In the genomic region with DNA sequence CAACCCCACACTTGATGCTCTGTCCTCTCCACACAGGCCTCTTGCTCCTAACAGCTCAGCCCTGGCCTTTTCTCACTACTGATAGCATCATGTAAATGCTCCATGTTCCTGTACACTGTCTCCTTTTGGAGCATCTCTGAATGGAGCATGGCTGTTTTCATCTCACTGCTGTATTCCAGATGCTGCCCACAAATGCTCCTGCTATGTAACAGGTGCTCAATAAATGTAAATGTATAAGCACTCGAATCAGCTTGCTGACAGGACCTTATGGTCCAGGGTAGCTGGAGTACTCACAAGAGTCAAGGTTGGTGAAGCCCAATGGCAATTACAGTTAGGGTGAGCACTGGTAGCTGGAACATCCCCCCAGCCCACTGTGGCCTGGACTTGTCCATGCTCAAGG, we compare ENCODE assay signal across 26 mouse cellular contexts. TPM values are rescaled to one million over a fixed set of nuclear protein-coding genes. Genes with fewer than 3 reads are reported as not detected.
DNase-seq lines count a peak whose midpoint lies in the region; ATAC-seq and TF ChIP-seq lines count a peak whose summit lies in the region.
"Had no signal": no experiment of that assay in that cellular context is flagged by ENCODE, and none has a peak within 500 bp of the region (broad histone marks: within the 10 kb centered on the region; RNA-seq: fewer than 3 reads in every experiment).

No protein-coding gene starts in this region.

- intact Hi-C loops in heart, adult 2 months (cut with DNase I) = no loop called here

- TF ChIP-seq EP300 in heart, adult 2 months (IDR thresholded peaks at IDR 0.05; ENCODE audit: insufficient read depth, low read depth, low read length) = no peak

- no peak for ATAC-seq in liver, embryonic 12.5 days
- ATAC-seq in midbrain, embryonic 11.5 days (ENCODE audit: low FRiP score) = no peak
- ATAC-seq in midbrain, embryonic 14.5 days (ENCODE audit: low FRiP score, low TSS enrichment) = no peak
- ATAC-seq: forebrain, embryonic 15.5 days; hindbrain, postnatal 0 days; inflammation-experienced regulatory T-cells, adult 6 months had no signal

- no peak overlapping the region for H3K27ac ChIP-seq in heart, adult 2 months
- H3K27ac ChIP-seq in liver, embryonic 12.5 days = 0 out of 2 replicates have a peak overlapping the region, but pooled peaks have one; percentile 8
- no peak overlapping the region for H3K27ac ChIP-seq in midbrain, embryonic 11.5 days (ENCODE audit: low read depth, low read length)
- H3K27ac ChIP-seq in midbrain, embryonic 14.5 days (replicated peaks; ENCODE audit: low read depth, low read length) = no peak overlapping the region
- H3K27ac ChIP-seq: embryonic facial prominence, embryonic 13.5 days; forebrain, embryonic 12.5 days; forebrain, embryonic 15.5 days; heart, embryonic 15.5 days; hindbrain, embryonic 14.5 days; hindbrain, postnatal 0 days had no signal

- 90% methylated on average over 1 of the region's 1 CpGs for WGBS in heart, adult 2 months
- WGBS in liver, embryonic 12.5 days (ENCODE audit: insufficient replicate concordance) = 89% methylated on average over 1 of the region's 1 CpGs
- WGBS in midbrain, embryonic 11.5 days = 84% methylated on average over 1 of the region's 1 CpGs
- 89% methylated on average over 1 of the region's 1 CpGs for WGBS in midbrain, embryonic 14.5 days

- H3K9ac ChIP-seq in heart, adult 2 months (ENCODE audit: low read depth, low read length) = no peak overlapping the region
- no peak overlapping the region for H3K9ac ChIP-seq in liver, embryonic 12.5 days
- H3K9ac ChIP-seq in midbrain, embryonic 11.5 days (ENCODE audit: low read length) = no peak overlapping the region
- H3K9ac ChIP-seq in midbrain, embryonic 14.5 days (replicated peaks; ENCODE audit: low read length) = no peak overlapping the region
- H3K9ac ChIP-seq: embryonic facial prominence, embryonic 13.5 days; forebrain, embryonic 12.5 days; forebrain, embryonic 15.5 days; heart, embryonic 15.5 days; hindbrain, embryonic 14.5 days had no signal

- H3K4me3 ChIP-seq in heart, adult 2 months = no peak overlapping the region
- no peak overlapping the region for H3K4me3 ChIP-seq in liver, embryonic 12.5 days
- H3K4me3 ChIP-seq in midbrain, embryonic 11.5 days (ENCODE audit: low read depth, low read length) = no peak overlapping the region
- H3K4me3 ChIP-seq in midbrain, embryonic 14.5 days (replicated peaks; ENCODE audit: low read depth, low read length) = no peak overlapping the region
- H3K4me3 ChIP-seq: embryonic facial prominence, embryonic 13.5 days; erythroblast, embryonic 14.5 days; forebrain, embryonic 12.5 days; forebrain, embryonic 15.5 days; heart, embryonic 15.5 days had no signal

- H3K4me1 ChIP-seq in heart, adult 2 months (ENCODE audit: control insufficient read depth, insufficient read depth, low read length) = peaks cover 21% of the 10 kb centered on the region
- H3K4me1 ChIP-seq in liver, embryonic 12.5 days = peaks cover 73% of the 10 kb centered on the region
- peaks cover 32% of the 10 kb centered on the region for H3K4me1 ChIP-seq in midbrain, embryonic 11.5 days (ENCODE audit: control insufficient read depth, insufficient read depth, low read length)
- peaks cover 44% of the 10 kb centered on the region for H3K4me1 ChIP-seq in midbrain, embryonic 14.5 days (ENCODE audit: control insufficient read depth, insufficient read depth, low read length)

- TF ChIP-seq CTCF in heart, adult 2 months (IDR thresholded peaks at IDR 0.05) = no peak

- 0 out of 2 replicates have a peak, but pooled peaks have one; percentile 35 for TF ChIP-seq POLR2A in heart, adult 2 months (IDR thresholded peaks at IDR 0.05; ENCODE audit: insufficient read depth, low read depth, low read length)

- no peaks in the 10 kb centered on the region; the same call in 1 of the 2 replicates for H3K79me2 ChIP-seq in heart, adult 2 months (replicated peaks; ENCODE audit: control insufficient read depth, insufficient read depth, low read length)

- H3K4me2 ChIP-seq in liver, embryonic 12.5 days = no peak overlapping the region
- H3K4me2 ChIP-seq in midbrain, embryonic 11.5 days = no peak overlapping the region
- no peak overlapping the region for H3K4me2 ChIP-seq in midbrain, embryonic 14.5 days (ENCODE audit: low read length)
- H3K4me2 ChIP-seq: embryonic facial prominence, embryonic 13.5 days; forebrain, embryonic 12.5 days; forebrain, embryonic 15.5 days; heart, embryonic 11.5 days; heart, embryonic 15.5 days; hindbrain, embryonic 14.5 days had no signal

- DNase-seq in heart, adult 2 months = no peak
- DNase-seq in heart, postnatal 4 days = no peak
- DNase-seq in liver = no peak
- peak; percentile 51 for DNase-seq in midbrain, embryonic 11.5 days (ENCODE audit: low spot score, missing footprints)
- no peak for DNase-seq in midbrain, embryonic 14.5 days
- no peak for DNase-seq in frontal cortex, postnatal 10 days (ENCODE audit: low spot score in 2 of 2)
- DNase-seq: adrenal gland, adult 2 months; adrenal gland, postnatal 14 days; B cell, adult 2 months; cerebellum, adult 11 months; cerebellum, adult 2 months; cerebellum, adult 9-11 months; gastrocnemius, postnatal 14 days; heart, postnatal 10 days; heart, postnatal 36 days had no signal

- no peaks in the 10 kb centered on the region for H3K27me3 ChIP-seq in heart, adult 2 months (ENCODE audit: control insufficient read depth, insufficient read depth, low read length)
- H3K27me3 ChIP-seq in liver, embryonic 12.5 days (replicated peaks) = peaks cover 6% of the 10 kb centered on the region
- H3K27me3 ChIP-seq in midbrain, embryonic 11.5 days (ENCODE audit: control insufficient read depth, insufficient read depth, low read length) = peaks cover 11% of the 10 kb centered on the region
- peaks cover 18% of the 10 kb centered on the region for H3K27me3 ChIP-seq in midbrain, embryonic 14.5 days (ENCODE audit: control insufficient read depth, insufficient read depth, low read length)
- H3K27me3 ChIP-seq: heart, embryonic 15.5 days had no signal

- H3K9me3 ChIP-seq in liver, embryonic 12.5 days (replicated peaks) = no peaks in the 10 kb centered on the region
- H3K9me3 ChIP-seq in midbrain, embryonic 11.5 days (ENCODE audit: control insufficient read depth, low read length) = no peaks in the 10 kb centered on the region
- no peaks in the 10 kb centered on the region for H3K9me3 ChIP-seq in midbrain, embryonic 14.5 days (ENCODE audit: control insufficient read depth, low read length)
- H3K9me3 ChIP-seq: embryonic facial prominence, embryonic 13.5 days; forebrain, embryonic 12.5 days; forebrain, embryonic 15.5 days; heart, embryonic 15.5 days had no signal

- no peaks in the 10 kb centered on the region; the same call in 1 of the 2 replicates for H3K36me3 ChIP-seq in heart, adult 2 months (ENCODE audit: control insufficient read depth, insufficient read depth, low read length)
- peaks cover 38% of the 10 kb centered on the region for H3K36me3 ChIP-seq in liver, embryonic 12.5 days
- peaks cover 8% of the 10 kb centered on the region; the same call in 1 of the 2 replicates for H3K36me3 ChIP-seq in midbrain, embryonic 11.5 days (ENCODE audit: control insufficient read depth, insufficient read depth, low read length)
- peaks cover 29% of the 10 kb centered on the region for H3K36me3 ChIP-seq in midbrain, embryonic 14.5 days (ENCODE audit: control insufficient read depth, insufficient read depth, low read length)

RNA-seq across cellular contexts. Expression of gene Polr2l, which starts 3.7 kb away (rescaled TPM):
- 10 to 100 TPM; 71.7 to 82.8 TPM for total RNA-seq in heart, adult 2 months (2021)
- polyA plus RNA-seq in heart, adult 2 months (2012; rRNA removed) = 62.6 and 64.4 TPM in 2 replicates
- 10 to 100 TPM; 49.6 to 52.4 TPM for total RNA-seq in heart, postnatal 4 days (2021)
- polyA plus RNA-seq in liver, embryonic 12.5 days (2016; fragmentation: Nextera tagmentation; extraction: Ambion mirVana) = 74.6 and 76.1 TPM in 2 replicates
- polyA plus RNA-seq in midbrain, embryonic 11.5 days (2014; fragmentation: Nextera tagmentation; extraction: Ambion mirVana) = 63.5 and 74.2 TPM in 2 replicates
- 75.1 and 93.3 TPM in 2 replicates for polyA plus RNA-seq in midbrain, embryonic 14.5 days (2014; fragmentation: Nextera tagmentation; extraction: Ambion mirVana)

RNA-seq across cellular contexts. Expression of gene Tspan4, which starts 3.8 kb away (rescaled TPM):
- total RNA-seq in heart, adult 2 months (2021) = 10 to 100 TPM; 17.1 to 40.0 TPM
- 61.9 and 77.5 TPM in 2 replicates for polyA plus RNA-seq in heart, adult 2 months (2012; rRNA removed)
- 10 to 100 TPM; 37.2 to 38.0 TPM for total RNA-seq in heart, postnatal 4 days (2021)
- polyA plus RNA-seq in liver, embryonic 12.5 days (2016; fragmentation: Nextera tagmentation; extraction: Ambion mirVana) = 56.1 and 60.9 TPM in 2 replicates
- polyA plus RNA-seq in midbrain, embryonic 11.5 days (2014; fragmentation: Nextera tagmentation; extraction: Ambion mirVana) = 26.9 and 28.6 TPM in 2 replicates
- polyA plus RNA-seq in midbrain, embryonic 14.5 days (2014; fragmentation: Nextera tagmentation; extraction: Ambion mirVana) = 35.2 and 36.4 TPM in 2 replicates

RNA-seq across cellular contexts. Expression of gene Cd151, which starts 4.0 kb away (rescaled TPM):
- 100 to 1,000 TPM; 272 to 334 TPM for total RNA-seq in heart, adult 2 months (2021)
- polyA plus RNA-seq in heart, adult 2 months (2012; rRNA removed) = 395 and 491 TPM in 2 replicates
- 100 to 1,000 TPM; 229 to 230 TPM for total RNA-seq in heart, postnatal 4 days (2021)
- 5.7 and 6.2 TPM in 2 replicates for polyA plus RNA-seq in liver, embryonic 12.5 days (2016; fragmentation: Nextera tagmentation; extraction: Ambion mirVana)
- polyA plus RNA-seq in midbrain, embryonic 11.5 days (2014; fragmentation: Nextera tagmentation; extraction: Ambion mirVana) = 32.5 and 36.6 TPM in 2 replicates
- polyA plus RNA-seq in midbrain, embryonic 14.5 days (2014; fragmentation: Nextera tagmentation; extraction: Ambion mirVana) = 43.8 and 44.1 TPM in 2 replicates

RNA-seq across cellular contexts. Expression of gene Cracr2b, which starts 10.3 kb away (rescaled TPM):
- 10 to 100 TPM; 15.4 to 19.4 TPM for total RNA-seq in heart, adult 2 months (2021)
- polyA plus RNA-seq in heart, adult 2 months (2012; rRNA removed) = 23.8 and 35.0 TPM in 2 replicates
- 10 to 100 TPM; 17.6 to 20.1 TPM for total RNA-seq in heart, postnatal 4 days (2021)
- polyA plus RNA-seq in liver, embryonic 12.5 days (2016; fragmentation: Nextera tagmentation; extraction: Ambion mirVana) = 3.7 and 5.8 TPM in 2 replicates
- 2.7 and 5.3 TPM in 2 replicates for polyA plus RNA-seq in midbrain, embryonic 11.5 days (2014; fragmentation: Nextera tagmentation; extraction: Ambion mirVana)
- polyA plus RNA-seq in midbrain, embryonic 14.5 days (2014; fragmentation: Nextera tagmentation; extraction: Ambion mirVana) = 3.8 and 4.6 TPM in 2 replicates
- total RNA-seq: common myeloid progenitor, adult 5-6 weeks had no signal
- polyA plus RNA-seq: inflammation-experienced regulatory T-cells, adult 6 months had no signal

RNA-seq across cellular contexts. Expression of gene Pnpla2, which starts 16.2 kb away (rescaled TPM):
- 100 to 1,000 TPM; 398 to 572 TPM for total RNA-seq in heart, adult 2 months (2021)
- 597 and 669 TPM in 2 replicates for polyA plus RNA-seq in heart, adult 2 months (2012; rRNA removed)
- 100 to 1,000 TPM; 118 to 127 TPM for total RNA-seq in heart, postnatal 4 days (2021)
- polyA plus RNA-seq in liver, embryonic 12.5 days (2016; fragmentation: Nextera tagmentation; extraction: Ambion mirVana) = 16.6 and 17.8 TPM in 2 replicates
- 12.7 and 14.0 TPM in 2 replicates for polyA plus RNA-seq in midbrain, embryonic 11.5 days (2014; fragmentation: Nextera tagmentation; extraction: Ambion mirVana)
- polyA plus RNA-seq in midbrain, embryonic 14.5 days (2014; fragmentation: Nextera tagmentation; extraction: Ambion mirVana) = 15.8 and 15.9 TPM in 2 replicates
